Mouse (Mus musculus): Measurements from ENCODE around the gene Helz.

Helz gene

GRCm38 (mm10) chr11:107676207-107676940 lies 128.6 kb downstream of the Helz start:
- DNase-seq, result no peak

GRCm38 (mm10) chr11:107682694-107683355 lies 135.1 kb downstream of the Helz start:
- no peak for DNase-seq

- DNase-seq, result no peak
Observed at GRCm38 (mm10) chr11:107683544-107684465, 136.1 kb downstream of the Helz start.

GRCm38 (mm10) chr11:107686290-107686689 lies 138.6 kb downstream of the Helz start:
- DNase-seq, result peak in 1 of 2 experiments; percentile 13

- DNase-seq, result no peak
Observed at GRCm38 (mm10) chr11:107688480-107688879, 140.8 kb downstream of the Helz start.

- DNase-seq, result no peak
Observed at GRCm38 (mm10) chr11:107691569-107691968, 143.8 kb downstream of the Helz start.

GRCm38 (mm10) chr11:107693338-107693737 lies 145.6 kb downstream of the Helz start:
- DNase-seq, result no peak

GRCm38 (mm10) chr11:107699967-107700366 lies 152.2 kb downstream of the Helz start:
- DNase-seq, result no peak

GRCm38 (mm10) chr11:107703272-107704134 lies 155.8 kb downstream of the Helz start:
- no peak for DNase-seq

- DNase-seq, result no peak
Observed at GRCm38 (mm10) chr11:107705060-107705459, 157.3 kb downstream of the Helz start.

GRCm38 (mm10) chr11:107705476-107706074 lies 157.8 kb downstream of the Helz start:
- DNase-seq, result no peak

GRCm38 (mm10) chr11:107707897-107708610 lies 160.3 kb downstream of the Helz start:
- no peak for DNase-seq

GRCm38 (mm10) chr11:107710379-107710778 lies 162.6 kb downstream of the Helz start:
- DNase-seq, result no peak

- no peak for DNase-seq
Observed at GRCm38 (mm10) chr11:107714368-107714767, 166.6 kb downstream of the Helz start.

GRCm38 (mm10) chr11:107716332-107716938 lies 168.7 kb downstream of the Helz start, which contains the start of gene Cacng1:
Cacng1 (minus strand) TSS chr11:107716522.
- no peak for DNase-seq

- DNase-seq, result no peak
Observed at GRCm38 (mm10) chr11:107720264-107721021, 172.7 kb downstream of the Helz start.

GRCm38 (mm10) chr11:107721057-107721456 lies 173.3 kb downstream of the Helz start:
- DNase-seq, result no peak

- DNase-seq, result no peak
Observed at GRCm38 (mm10) chr11:107724603-107725002, 176.9 kb downstream of the Helz start.

- no peak for DNase-seq
Observed at GRCm38 (mm10) chr11:107728073-107728863, 180.5 kb downstream of the Helz start.
